Mouse (Mus musculus) liver, embryonic 16.5 days (tissue): Measurements from ENCODE around the gene Nlrx1. TPM values are rescaled to one million over a fixed set of nuclear protein-coding genes. Genes with fewer than 3 reads are reported as not detected.

Experiments used
- ATAC-seq: fragments of 200-750 bp; cut with Nextera tagmentation; 2 replicates; pipeline ENCODE4 v1.8.0; 2017; ENCODE audit warnings: low read depth, mild to moderate bottlenecking, moderate number of reproducible peaks, moderate library complexity
- H3K27ac ChIP-seq: fragments of 300-500 bp; sonication (generic); 2 replicates; pipeline ENCODE4 v1.5.1; 2014; ENCODE audit warnings: mild to moderate bottlenecking, low read length
- H3K27me3 ChIP-seq: fragments of 300-500 bp; sonication (generic); 2 replicates; pipeline ENCODE4 v1.6.1; 2014; ENCODE audit warnings: low read depth, low read length, mixed read lengths; ENCODE audit not compliant: control insufficient read depth, insufficient read depth
- H3K36me3 ChIP-seq: fragments of 300-500 bp; sonication (generic); 2 replicates; pipeline ENCODE4 v1.6.1; 2014; ENCODE audit warnings: mild to moderate bottlenecking; ENCODE audit not compliant: control insufficient read depth, insufficient read depth
- H3K4me1 ChIP-seq: fragments of 300-500 bp; sonication (generic); 2 replicates; pipeline ENCODE4 v1.6.1; 2014; ENCODE audit warnings: low read depth, low read length, mixed read lengths; ENCODE audit not compliant: control insufficient read depth
- H3K4me2 ChIP-seq: fragments of 300-500 bp; sonication (generic); 2 replicates; pipeline ENCODE4 v1.6.1; 2014; ENCODE audit warnings: low read depth, low read length, mixed read lengths
- H3K4me3 ChIP-seq: fragments of 300-500 bp; sonication (generic); 2 replicates; pipeline ENCODE4 v1.5.1; 2014; ENCODE audit warnings: low read depth, mild to moderate bottlenecking, low read length
- H3K9ac ChIP-seq: fragments of 300-500 bp; sonication (generic); 2 replicates; pipeline ENCODE4 v1.6.1; 2014; ENCODE audit warnings: low read depth, low read length
- H3K9me3 ChIP-seq: fragments of 300-500 bp; sonication (generic); replicated peaks from 2 replicates; pipeline ENCODE4 v1.6.1; 2016; ENCODE audit warnings: low read length; ENCODE audit not compliant: control insufficient read depth
- whole genome bisulfite sequencing: fragments of 180-500 bp; shearing (Covaris S2); extraction: QIAGEN DNeasy Blood & Tissue Kit; methylation state at CpG from one replicate; pipeline ENCODE4 v1.1.7; 2014; ENCODE audit not compliant: insufficient replicate concordance; 5-methylcytosine and 5-hydroxymethylcytosine counted together
- polyA plus RNA-seq: library from polyadenylated mRNA; unstranded; fragments of >200 nt; fragmentation: Nextera tagmentation; extraction: Ambion mirVana; gene quantifications from 2 replicates; pipeline ENCODE4 v1.2.1, GENCODE M21; 2015

The Nlrx1 gene
- polyA plus RNA-seq, 1 experiment from 2014 or later = 5.0 TPM

DNA sequence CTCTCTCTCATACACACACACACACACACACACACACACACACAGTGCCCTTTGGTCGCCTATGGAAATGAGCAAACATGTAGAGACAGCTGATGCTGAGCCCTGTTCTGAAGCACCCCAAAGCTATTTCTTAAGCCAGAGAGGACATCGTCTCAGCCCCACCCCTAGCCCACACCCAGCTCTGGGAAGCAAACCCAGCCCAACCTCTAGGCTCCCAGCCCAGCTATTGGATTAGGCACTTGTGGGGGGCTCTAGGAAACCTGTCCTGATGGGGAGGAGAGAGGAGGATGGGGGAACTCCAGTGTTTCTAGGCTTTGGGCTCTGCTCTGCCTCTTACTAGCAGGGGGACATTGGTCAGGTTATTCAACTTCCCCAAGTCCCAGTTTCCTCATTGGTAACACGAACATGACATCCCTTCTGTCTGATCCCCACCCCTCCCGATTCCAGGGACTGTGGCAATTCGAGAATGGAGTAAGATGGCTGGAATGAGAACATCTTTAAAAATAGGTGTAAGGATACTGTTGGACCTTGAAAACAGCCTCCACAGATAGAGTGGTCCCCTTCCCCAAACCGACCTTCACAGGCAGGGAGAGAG, 18.0 kb upstream of the Nlrx1 start:
- peaks cover 34% of the 10 kb centered on the region for H3K4me1 ChIP-seq
- H3K27ac ChIP-seq = peak overlapping the region; percentile 96
- H3K4me2 ChIP-seq = peak overlapping the region; percentile 88

DNA sequence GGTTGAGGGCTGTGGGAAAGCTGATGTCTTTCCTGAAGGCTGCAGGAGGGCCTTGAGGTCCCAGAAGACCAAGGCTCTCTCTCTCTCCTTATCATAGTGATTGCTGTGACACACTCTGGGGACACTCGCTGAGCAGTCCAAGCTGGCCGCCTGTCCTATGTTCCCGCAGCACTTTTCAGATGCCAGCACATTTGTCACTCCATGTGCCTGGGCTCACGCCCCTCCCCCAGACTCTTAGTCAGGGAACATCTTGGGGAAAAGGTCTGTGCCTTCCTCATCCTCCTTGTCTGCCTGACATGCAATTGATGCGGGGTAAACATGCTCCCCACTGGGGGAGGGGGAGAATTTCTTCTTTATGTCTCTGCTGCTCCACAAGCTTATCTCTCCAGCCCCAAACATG, 14.8 kb upstream of the Nlrx1 start:
- H3K36me3 ChIP-seq = peaks cover 29% of the 10 kb centered on the region

More for the DNA sequence above, 18.0 kb upstream of the Nlrx1 start:
- Histone ChIP-seq H3K27me3 (no peaks in the 10 kb centered on the region; the same call in 1 of the 2 replicates), H3K4me3 (peak overlapping the region; percentile 75), H3K36me3 (peaks cover 17% of the 10 kb centered on the region), H3K9ac (peak overlapping the region; percentile 95), H3K9me3 (no peaks in the 10 kb centered on the region)
- 9% methylated on average over 6 of the region's 6 CpGs for WGBS
- ATAC-seq = peak; percentile 56

GRCm38 (mm10) chr9:44269973-44270372, 1.6 kb upstream of the Nlrx1 start:
- Histone ChIP-seq H3K4me1 (peaks cover 16% of the 10 kb centered on the region), H3K27ac (no peak overlapping the region), H3K27me3 (no peaks in the 10 kb centered on the region), H3K9me3 (no peaks in the 10 kb centered on the region), H3K9ac (no peak overlapping the region), H3K4me3 (no peak overlapping the region), H3K4me2 (no peak overlapping the region), H3K36me3 (peaks cover 19% of the 10 kb centered on the region)
- ATAC-seq = no peak
- WGBS = 82% methylated on average over 4 of the region's 4 CpGs

More for the DNA sequence above, 14.8 kb upstream of the Nlrx1 start:
- ATAC-seq = no peak
- Histone ChIP-seq H3K4me2 (no peak overlapping the region), H3K9ac (no peak overlapping the region), H3K27ac (no peak overlapping the region), H3K9me3 (no peaks in the 10 kb centered on the region), H3K4me3 (no peak overlapping the region), H3K4me1 (peaks cover 19% of the 10 kb centered on the region), H3K27me3 (no peaks in the 10 kb centered on the region; the same call in 1 of the 2 replicates)
- 63% methylated on average over 5 of the region's 5 CpGs for WGBS

DNA sequence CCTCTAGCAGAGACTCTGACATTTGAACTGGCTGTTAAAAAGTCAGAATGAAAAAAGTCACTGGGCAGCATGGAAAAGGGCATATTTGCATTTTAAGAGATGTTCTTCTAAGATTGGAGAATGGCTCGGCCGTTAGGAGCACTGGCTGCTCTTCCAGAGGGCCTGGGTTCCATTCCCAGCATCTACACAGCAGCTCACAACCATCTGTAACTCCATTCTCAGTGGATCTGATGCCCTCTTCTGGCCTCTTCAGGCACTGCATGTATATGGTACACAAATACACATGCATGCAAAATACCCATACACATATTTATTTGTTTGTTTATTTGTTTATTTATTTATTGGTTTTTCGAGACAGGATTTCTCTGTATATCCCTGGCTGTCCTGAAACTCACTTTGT, 678 bp upstream of the Nlrx1 start:
- H3K27me3 ChIP-seq = no peaks in the 10 kb centered on the region
- no peak overlapping the region for H3K9ac ChIP-seq
- no peak for ATAC-seq
- no peak overlapping the region for H3K4me3 ChIP-seq
- no peak overlapping the region for H3K4me2 ChIP-seq
- H3K27ac ChIP-seq = no peak overlapping the region
- WGBS = 66% methylated on average over 3 of the region's 3 CpGs
- H3K4me1 ChIP-seq = peaks cover 16% of the 10 kb centered on the region
- no peaks in the 10 kb centered on the region for H3K9me3 ChIP-seq
- peaks cover 10% of the 10 kb centered on the region for H3K36me3 ChIP-seq

GRCm38 (mm10) chr9:44268027-44268360, 405 bp downstream of the Nlrx1 start:
- peak overlapping the region; percentile 93 for H3K4me2 ChIP-seq
- 2% methylated on average over 28 of the region's 28 CpGs for WGBS
- H3K27me3 ChIP-seq = no peaks in the 10 kb centered on the region
- H3K4me3 ChIP-seq = peak overlapping the region; percentile 68
- peak overlapping the region; percentile 85 for H3K9ac ChIP-seq
- no peaks in the 10 kb centered on the region; the same call in 1 of the 2 replicates for H3K36me3 ChIP-seq
- H3K27ac ChIP-seq = peak overlapping the region; percentile 87
- peak; percentile 90 for ATAC-seq
- H3K4me1 ChIP-seq = peaks cover 16% of the 10 kb centered on the region
- no peaks in the 10 kb centered on the region for H3K9me3 ChIP-seq

GRCm38 (mm10) chr9:44267319-44268026, 926 bp downstream of the Nlrx1 start:
- Histone ChIP-seq H3K4me2 (peak overlapping the region; percentile 93), H3K9me3 (no peaks in the 10 kb centered on the region), H3K27me3 (no peaks in the 10 kb centered on the region), H3K36me3 (no peaks in the 10 kb centered on the region), H3K4me3 (peak overlapping the region; percentile 68), H3K9ac (peak overlapping the region; percentile 85), H3K4me1 (peaks cover 16% of the 10 kb centered on the region), H3K27ac (peak overlapping the region; percentile 87)
- 7% methylated on average over 21 of the region's 23 CpGs for WGBS
- 0 out of 2 replicates have a peak, but pooled peaks have one; percentile 17 for ATAC-seq

DNA sequence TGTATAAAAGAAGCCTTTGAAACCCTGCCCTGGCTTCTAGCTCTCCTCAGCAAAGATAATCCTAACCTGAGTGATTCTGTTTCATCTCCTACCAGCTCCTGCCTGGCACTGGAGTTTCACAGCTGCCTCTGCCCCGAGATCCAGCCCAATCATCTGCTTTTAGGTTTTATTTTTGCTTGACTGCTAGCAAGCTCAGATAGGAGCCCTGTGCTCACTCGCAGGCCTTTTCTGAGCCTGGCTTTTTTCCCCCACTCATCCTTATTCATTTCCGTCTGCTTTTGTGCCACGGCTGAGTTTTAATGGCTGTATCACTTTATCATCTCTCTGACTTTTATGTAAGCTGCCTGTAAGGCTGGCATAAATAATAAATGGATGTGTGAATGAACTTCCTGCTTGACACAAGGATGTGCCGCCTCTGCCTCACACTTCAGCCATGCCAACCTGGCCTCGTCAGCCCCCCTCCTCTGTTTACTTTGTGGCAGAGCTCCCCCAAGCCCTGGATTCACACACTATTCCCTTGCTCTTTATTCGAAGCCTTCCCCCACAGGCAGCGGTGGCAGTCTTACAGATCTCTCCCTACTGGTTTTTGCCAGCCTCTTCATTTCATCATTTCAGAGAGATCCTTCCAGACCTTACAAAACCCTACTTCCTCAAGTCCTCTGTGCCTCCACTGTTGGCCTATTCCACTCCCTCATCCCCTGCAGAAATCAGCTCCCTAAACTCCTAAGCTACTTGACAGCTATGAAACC, 1.7 kb downstream of the Nlrx1 start:
- 69% methylated on average over 8 of the region's 8 CpGs for WGBS

GRCm38 (mm10) chr9:44261388-44261787, 7.0 kb downstream of the Nlrx1 start:
- WGBS = 75% methylated on average over 14 of the region's 14 CpGs
- no peaks in the 10 kb centered on the region; the same call in 1 of the 2 replicates for H3K4me1 ChIP-seq
- H3K27ac ChIP-seq = no peak overlapping the region
- no peak overlapping the region for H3K4me3 ChIP-seq
- no peak for ATAC-seq
- no peak overlapping the region for H3K4me2 ChIP-seq
- H3K27me3 ChIP-seq = no peaks in the 10 kb centered on the region
- H3K36me3 ChIP-seq = no peaks in the 10 kb centered on the region
- no peaks in the 10 kb centered on the region for H3K9me3 ChIP-seq
- H3K9ac ChIP-seq = no peak overlapping the region

More for the DNA sequence above, 1.7 kb downstream of the Nlrx1 start:
- H3K9me3 ChIP-seq = no peaks in the 10 kb centered on the region
- no peak for ATAC-seq
- no peaks in the 10 kb centered on the region for H3K36me3 ChIP-seq
- no peaks in the 10 kb centered on the region for H3K27me3 ChIP-seq
- peak overlapping the region; percentile 68; the same call in 1 of the 2 replicates for H3K4me3 ChIP-seq
- no peak overlapping the region for H3K9ac ChIP-seq
- H3K4me2 ChIP-seq = peak overlapping the region; percentile 93; the same call in 1 of the 2 replicates
- peaks cover 16% of the 10 kb centered on the region for H3K4me1 ChIP-seq
- H3K27ac ChIP-seq = peak overlapping the region; percentile 87; the same call in 1 of the 2 replicates
